Mouse (Mus musculus) splenic B cell, adult 2 months (primary cell): ENCODE measurements around the gene Ndufa13.
A peak's percentile ranks its signal among the peaks of the same experiment; 100 is the strongest.

Experiments
- DNase-seq: peaks from one replicate; pipeline ENCODE4 v3.0.0-alpha.2; 2011; ENCODE audit warnings: low read depth, low spot score
- H3K27me3 ChIP-seq: 2 replicates; pipeline ENCODE4 v1.6.1; 2012; ENCODE audit warnings: mild to moderate bottlenecking, low read length, moderate library complexity, mixed read lengths; ENCODE audit not compliant: control insufficient read depth, poor library complexity, insufficient read depth, severe bottlenecking
- H3K36me3 ChIP-seq: 2 replicates; pipeline ENCODE4 v1.6.1; 2012; ENCODE audit warnings: mild to moderate bottlenecking, low read length, moderate library complexity, mixed read lengths; ENCODE audit not compliant: control insufficient read depth, poor library complexity, insufficient read depth, severe bottlenecking

The Ndufa13 gene

GRCm38 (mm10) chr8:69850926-69851506, 51.3 kb downstream of the Ndufa13 start:
- no peak for DNase-seq
- no peaks in the 10 kb centered on the region for H3K27me3 ChIP-seq
- no peaks in the 10 kb centered on the region for H3K36me3 ChIP-seq

GRCm38 (mm10) chr8:69849899-69850298, 52.5 kb downstream of the Ndufa13 start:
- H3K27me3 ChIP-seq = no peaks in the 10 kb centered on the region
- peak; percentile 46 for DNase-seq
- H3K36me3 ChIP-seq = no peaks in the 10 kb centered on the region

DNA sequence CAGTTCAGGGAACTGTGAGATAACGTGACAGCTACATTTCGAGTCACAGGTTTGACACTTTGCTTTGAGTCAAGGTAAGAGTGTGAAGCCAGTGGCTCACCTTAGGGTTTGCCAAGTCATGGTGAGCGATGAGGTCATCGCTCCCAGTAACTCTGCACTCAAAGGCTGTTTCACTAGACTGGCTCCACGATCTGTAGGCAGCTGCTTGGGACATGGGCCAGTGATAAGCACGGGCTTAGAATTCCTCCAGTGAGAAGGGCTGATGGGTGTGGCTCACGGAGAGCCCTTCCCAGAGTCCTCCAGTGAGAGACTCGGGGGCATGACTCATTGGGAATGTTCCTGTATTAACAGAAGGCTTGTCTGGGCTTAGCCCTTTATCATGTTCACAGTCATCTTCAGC, 53.4 kb downstream of the Ndufa13 start:
- Histone ChIP-seq H3K36me3 (no peaks in the 10 kb centered on the region), H3K27me3 (no peaks in the 10 kb centered on the region)
- DNase-seq = no peak

- Histone ChIP-seq H3K27me3 (no peaks in the 10 kb centered on the region), H3K36me3 (no peaks in the 10 kb centered on the region)
- no peak for DNase-seq
Observed at GRCm38 (mm10) chr8:69847167-69848065, 54.9 kb downstream of the Ndufa13 start.
